Mouse (Mus musculus) cerebellum, adult 9-10 months (tissue): ENCODE measurements around the gene Ppp1r13b.
"Not testable (repeated sequence)": the region's sequence is repeated elsewhere in the genome, so short reads cannot be mapped to it uniquely, and the experiment has no call there.

Source experiments
- DNase-seq: peaks from one replicate; pipeline ENCODE4 v3.0.0; 2022

Ppp1r13b gene

DNA sequence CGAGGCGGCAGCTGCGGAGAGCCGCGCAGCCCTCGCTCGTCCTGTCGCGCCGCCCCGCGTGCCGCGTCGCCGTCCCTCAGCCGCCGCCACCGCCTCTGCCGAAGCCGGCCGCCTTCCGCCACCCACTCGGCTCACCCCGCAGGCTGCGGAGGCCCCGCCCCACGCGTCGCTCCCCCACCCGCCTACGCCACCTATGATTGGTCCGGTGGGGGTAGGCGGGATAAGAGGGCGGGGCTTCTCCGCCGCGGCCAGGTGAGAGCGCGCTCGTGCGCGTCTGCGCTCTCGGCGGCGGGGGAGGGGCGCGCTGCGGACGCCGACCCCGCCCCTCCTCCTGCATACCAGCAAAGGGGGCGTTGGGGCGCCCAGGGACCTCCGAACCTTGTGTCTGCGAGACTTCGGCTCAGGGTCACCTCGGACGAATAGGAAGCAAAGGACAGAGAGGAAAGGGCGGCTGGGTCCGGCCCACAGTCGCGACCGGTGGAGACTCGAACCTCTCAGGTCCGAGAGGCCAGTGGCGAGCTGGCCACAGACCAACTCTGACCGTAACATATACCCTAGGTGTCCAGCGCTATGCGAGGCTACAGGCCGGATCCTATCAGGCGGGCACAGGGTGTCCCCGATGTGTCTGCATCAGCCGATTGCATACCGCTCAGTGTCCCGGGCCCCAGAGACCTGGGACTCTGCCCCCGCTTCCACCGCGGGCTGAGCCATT lies at the start of gene Ppp1r13b:
TSS of gene Ppp1r13b (minus strand) at position 141 of the 712 bp plus-strand sequence.
- peak; percentile 95 for DNase-seq

DNA sequence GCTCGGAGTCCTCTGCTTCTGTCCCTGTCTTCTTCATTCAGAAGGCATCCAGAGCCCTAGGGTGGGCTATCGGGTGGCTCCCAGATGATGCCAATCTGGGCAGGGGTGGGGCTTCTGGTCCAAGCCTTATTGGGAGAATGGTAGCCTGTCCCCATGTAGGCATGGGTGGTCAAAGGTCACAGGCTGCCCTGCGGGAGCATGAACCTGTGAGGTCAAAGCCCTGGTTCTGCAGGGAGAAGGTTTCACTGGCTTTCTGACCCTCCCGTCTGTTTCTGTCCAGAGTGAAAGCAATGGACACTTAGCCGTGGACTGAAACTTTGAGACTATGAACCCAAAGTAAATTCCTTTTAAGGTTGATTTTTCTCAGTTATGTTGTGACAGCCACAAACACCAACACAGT lies 48.3 kb upstream of the Ppp1r13b start:
- no peak for DNase-seq

DNA sequence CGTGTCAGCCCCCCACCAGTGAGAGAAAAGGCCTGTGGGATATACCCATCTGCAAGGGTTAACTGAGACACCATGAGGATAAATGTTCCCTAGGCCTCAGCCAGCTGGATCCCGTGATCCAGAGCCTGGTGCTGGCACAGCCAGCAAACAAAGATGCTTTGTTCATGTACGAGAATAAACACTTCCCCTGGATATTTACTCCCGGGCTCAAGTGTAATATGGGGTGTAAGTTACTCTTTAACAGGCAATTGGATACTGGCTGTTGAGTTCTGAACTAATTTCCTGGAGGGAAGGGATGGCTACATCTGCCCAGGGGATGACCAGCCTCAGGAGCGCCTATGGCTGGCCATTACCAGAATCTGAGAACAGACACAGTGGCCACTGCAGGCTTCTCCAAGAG lies 43.8 kb upstream of the Ppp1r13b start:
- DNase-seq, result no peak

DNA sequence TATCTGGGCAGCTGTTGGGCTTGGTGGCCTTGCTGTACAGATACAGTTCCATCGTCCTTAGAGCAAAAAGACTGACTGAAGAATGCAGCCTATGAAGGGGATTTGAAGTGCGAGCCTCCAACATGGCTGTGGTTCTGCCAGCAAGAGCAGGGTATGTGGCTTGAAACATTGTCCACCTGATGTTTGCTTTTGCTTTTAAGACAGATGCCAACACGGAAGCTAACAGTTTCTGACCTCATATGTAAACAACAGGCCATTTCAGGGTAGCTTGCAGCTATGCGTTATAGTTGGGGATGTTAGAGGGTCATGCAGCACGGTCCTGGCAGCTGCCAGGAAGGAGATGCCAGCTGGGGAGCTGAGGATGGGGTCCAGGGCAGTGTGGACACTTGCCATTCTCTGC lies 42.6 kb upstream of the Ppp1r13b start:
- no peak for DNase-seq

GRCm38 (mm10) chr12:111946716-111947115 lies 38.8 kb upstream of the Ppp1r13b start:
- peak; percentile 80 for DNase-seq

DNA sequence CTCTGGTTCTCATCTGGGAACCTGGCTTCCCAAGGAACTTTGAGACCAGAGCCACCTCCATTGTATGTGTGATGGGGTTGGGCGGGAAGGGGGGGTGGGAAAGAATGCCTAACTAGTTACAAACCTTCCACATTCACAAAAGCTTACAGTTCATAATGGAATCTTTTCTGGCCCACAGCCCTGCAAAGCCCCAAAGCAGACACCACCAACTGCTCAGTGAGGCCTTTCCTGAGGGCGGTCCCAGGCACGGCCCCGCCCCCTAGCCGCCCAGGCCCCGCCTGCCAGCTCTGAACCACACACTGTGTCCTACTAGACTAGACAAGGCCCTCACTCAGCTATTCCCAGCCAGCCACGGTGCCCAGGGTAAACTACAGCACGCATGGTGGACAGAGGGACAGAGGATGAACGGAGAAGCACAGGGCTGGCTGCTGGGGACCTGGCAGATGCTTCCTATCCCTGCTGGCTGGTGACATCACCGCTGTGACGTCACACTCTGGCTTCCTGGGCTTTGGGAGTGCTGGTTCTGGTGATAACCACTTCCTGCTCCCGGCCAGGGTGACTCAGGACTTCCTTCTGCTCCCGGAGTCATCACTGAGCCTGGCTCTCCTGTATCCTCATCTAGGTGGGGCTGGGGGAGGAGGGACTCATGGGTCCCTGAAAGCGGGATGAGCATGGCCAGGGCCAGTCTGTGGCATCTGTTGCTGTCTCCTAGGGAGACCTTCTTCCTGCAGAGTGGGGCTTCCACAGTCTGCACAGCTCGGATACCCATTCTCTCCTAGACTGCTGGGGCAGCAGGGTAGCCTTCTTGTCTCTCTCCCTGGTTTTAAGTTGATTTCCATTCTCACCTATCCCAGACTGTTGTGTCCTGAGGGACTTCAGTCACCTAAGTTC lies 38.1 kb upstream of the Ppp1r13b start:
- DNase-seq, result not testable (repeated sequence)

- DNase-seq, result no peak
Observed at GRCm38 (mm10) chr12:111945115-111945514, 37.2 kb upstream of the Ppp1r13b start.

DNA sequence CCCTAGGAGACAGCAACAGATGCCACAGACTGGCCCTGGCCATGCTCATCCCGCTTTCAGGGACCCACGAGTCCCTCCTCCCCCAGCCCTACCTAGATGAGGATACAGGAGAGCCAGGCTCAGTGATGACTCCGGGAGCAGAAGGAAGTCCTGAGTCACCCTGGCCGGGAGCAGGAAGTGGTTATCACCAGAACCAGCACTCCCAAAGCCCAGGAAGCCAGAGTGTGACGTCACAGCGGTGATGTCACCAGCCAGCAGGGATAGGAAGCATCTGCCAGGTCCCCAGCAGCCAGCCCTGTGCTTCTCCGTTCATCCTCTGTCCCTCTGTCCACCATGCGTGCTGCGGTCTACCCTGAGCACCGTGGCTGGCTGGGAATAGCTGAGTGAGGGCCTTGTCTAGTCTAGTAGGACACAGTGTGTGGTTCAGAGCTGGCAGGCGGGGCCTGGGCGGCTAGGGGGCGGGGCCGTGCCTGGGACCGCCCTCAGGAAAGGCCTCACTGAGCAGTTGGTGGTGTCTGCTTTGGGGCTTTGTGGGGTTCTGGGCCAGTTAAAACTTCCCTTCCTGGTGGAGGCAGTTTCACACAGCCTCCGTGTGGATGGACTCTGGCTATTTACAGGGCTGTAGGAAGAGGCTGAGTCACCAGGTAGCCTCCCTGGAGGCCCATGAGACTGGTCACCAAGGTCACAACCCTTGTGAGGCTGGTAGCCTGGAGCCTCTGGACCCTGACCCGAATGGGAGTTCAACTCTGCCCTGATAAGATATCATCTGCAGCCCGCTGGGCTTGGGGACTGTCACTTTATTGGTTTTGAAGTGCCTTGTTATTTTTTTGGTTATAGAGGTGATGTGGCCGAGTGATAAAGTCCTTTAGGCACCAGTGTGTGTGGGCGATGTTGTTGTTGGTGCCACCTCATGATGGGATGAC lies 36.4 kb upstream of the Ppp1r13b start:
- not testable (repeated sequence) for DNase-seq

DNA sequence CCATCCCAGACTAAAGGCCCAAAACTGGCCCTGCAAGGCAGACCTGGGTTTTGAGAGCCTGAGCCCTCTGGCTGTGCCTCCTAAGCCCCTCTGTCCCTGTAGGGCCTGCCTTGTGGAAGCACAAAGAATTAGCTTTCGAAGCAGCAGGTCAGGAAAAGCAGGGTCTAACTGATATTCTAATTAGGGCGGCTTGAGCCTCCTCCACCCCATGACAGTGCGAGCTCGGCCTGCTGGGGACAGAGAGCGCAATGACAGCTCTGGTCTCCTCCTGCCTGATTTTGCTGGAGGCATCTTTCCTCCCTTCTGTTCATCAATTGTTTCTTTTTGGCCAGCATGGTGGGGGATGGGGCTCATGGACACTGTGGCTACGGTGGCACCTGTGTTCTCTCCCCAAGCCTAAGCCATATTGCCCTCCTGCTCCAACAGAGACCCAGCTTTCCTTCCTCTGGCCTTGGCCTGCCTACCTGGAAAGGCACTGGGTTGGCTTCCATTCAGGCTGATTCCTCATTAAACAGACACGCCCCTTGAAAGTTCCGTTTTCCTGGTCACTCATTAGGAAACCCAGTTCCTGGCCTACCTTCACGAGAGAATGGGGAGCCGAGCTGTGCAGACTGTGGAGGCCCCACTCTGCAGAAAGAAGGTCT lies 35.6 kb upstream of the Ppp1r13b start:
- no peak for DNase-seq

- DNase-seq, result no peak
Observed at GRCm38 (mm10) chr12:111938623-111939177, 30.8 kb upstream of the Ppp1r13b start.

DNA sequence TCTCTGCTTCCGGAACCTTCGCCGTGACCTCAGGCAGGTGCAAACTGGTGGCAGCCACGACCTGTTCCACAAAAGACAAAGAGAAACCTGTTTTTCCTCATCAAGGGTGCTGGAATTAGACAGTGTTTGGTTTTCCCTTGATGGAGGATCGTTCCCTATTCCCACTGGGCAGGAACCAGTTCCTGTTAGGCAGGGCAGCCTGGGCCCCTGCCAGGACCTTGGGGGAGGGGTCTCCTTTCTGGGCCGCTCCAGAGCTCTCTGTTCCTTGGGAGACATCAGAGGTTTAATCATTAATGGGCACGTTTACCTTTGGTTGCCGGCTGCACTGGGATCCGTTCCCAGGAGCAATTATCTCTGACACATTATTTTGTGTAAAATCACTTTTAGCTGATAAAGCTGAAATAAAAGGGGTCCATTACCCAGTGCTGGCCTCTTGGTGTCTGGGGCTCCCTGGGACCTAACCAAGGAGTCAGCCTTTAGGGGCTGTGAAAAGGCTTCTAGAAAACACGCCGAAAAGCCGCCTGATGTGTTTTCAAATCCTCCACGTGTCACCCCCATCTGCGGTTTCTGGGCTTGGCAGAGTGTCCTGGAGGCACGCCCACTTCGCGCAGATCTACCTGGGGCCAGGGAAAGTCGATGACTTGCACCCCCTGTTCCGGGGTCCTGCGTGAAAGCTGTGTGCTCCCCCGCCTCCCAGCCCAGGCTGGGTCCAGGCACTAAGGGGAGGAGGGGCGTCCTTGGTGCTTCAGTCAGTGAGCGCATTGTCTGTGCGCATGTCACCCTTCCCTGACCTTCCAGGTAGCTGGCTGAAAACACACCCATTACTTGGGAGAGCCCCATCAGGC lies 29.0 kb upstream of the Ppp1r13b start:
- no peak for DNase-seq

DNA sequence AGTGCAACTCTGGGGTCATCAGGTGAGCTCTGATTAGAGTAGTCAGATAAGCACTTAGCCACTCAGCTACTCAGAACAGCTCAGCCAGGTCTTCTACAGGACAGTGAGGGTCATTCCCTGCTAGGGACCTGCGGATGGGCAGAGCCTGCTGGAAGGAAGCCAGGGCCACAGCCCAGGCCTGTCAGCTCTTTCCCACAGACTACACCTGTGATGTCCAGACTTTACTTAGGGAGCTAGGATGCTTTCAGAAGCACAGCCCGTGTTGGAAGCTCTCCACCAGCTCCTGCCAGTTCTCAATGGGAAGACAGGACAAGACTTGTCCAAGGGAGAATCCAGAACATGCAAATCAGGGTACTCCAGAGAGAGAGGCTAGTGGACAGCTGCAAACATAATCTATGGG lies 26.1 kb upstream of the Ppp1r13b start:
- DNase-seq, result no peak

DNA sequence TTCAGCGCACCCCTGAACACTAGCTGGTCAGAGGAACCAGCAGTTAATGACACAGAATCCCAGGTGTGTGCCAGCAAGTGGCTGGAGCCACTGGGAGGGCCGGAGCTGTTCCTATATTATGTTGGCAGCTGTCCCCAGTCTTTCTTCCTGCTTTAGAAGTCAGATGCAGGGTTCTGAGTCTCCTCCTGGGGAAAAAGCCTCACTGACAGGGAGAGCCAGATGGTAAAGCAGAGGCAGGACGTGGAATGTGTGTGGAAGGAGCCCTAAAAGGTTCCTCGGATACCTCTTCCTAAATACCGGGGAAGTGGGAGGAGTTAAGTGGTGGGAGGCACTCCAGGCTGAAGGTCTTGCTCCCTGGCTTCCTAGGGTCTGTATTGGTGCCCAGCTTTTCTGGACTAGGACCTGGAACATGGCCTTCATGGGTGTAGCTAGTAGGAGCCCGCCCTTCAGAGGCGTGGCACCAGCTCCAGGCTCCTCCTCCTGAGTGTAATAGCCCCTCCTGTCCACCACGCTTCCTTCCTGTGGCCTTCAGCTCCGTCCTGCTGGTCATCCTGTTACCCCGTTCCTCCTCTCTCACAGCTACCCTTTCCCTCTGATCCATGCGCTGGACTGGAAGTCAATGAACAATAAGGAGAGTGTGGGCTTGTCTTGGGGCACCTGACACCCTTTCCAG lies 25.3 kb upstream of the Ppp1r13b start:
- no peak for DNase-seq

DNA sequence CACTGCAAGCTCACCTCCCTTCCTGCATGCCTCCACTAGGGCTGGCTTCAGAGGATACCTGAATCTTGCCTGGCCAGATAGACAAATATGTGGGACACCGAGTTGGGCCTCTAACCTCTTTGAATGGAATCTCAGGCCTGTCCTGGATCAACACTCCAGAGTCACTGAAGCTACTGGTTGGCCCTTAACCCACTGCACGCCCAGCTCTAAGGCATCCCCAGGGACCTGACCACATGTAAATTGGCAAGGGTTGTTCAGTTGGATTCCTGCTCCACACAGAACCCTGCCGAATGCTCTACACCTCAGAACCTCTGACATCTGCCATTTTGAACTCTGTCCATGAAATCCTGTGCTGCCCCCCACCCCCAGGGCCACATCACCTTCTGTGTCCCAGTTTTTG lies 24.6 kb upstream of the Ppp1r13b start:
- DNase-seq, result no peak

GRCm38 (mm10) chr12:111931411-111932025 lies 23.6 kb upstream of the Ppp1r13b start:
- no peak for DNase-seq

GRCm38 (mm10) chr12:111928411-111928966 lies 20.6 kb upstream of the Ppp1r13b start:
- no peak for DNase-seq

DNA sequence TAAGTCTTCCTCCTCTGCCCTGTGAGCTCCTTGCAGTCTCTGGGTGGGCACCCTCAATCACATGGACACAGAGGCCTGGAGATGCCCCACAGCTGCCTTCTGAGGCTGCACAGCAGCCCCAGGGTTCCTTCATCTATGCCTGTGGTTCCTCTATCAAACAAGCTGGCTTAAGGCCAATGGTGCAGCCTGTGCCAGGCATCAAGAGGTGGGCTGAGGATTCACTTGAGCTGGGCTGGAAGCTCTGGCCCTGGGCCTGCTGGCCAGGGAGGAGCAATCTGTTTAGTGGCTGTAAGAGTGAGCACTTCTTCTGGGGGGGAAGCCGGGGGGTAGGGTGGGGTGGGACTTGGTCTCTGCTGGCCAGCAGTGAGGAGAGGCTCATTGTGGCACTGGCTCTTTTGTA lies 19.4 kb upstream of the Ppp1r13b start:
- no peak for DNase-seq

DNA sequence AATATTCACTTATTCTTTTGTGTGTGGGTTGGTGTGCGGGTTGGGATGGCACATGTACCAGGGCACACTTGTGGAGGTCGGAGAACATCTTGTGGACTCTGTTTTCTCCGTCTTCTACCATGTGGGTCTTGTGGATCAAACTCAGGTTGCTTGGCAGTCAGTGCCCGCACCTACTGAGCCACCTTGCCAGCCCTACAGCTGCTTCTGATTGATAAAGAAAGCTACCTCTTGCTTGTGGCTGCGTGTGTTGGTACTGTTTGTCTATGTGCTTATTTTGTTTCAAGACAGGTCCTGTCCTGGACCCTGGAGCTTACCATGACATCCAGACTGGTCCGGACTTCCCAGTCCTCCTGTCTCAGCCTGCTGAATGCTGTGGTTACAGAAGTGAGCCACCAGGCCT lies 15.2 kb upstream of the Ppp1r13b start:
- DNase-seq, result no peak

- peak; percentile 86 for DNase-seq
Observed at GRCm38 (mm10) chr12:111920046-111920445, 12.1 kb upstream of the Ppp1r13b start.
